Mouse (Mus musculus): ENCODE results near the gene Suz12. TPM values are rescaled to one million over a fixed set of nuclear protein-coding genes. Genes with fewer than 3 reads are reported as not detected.

Suz12 gene
- polyA plus RNA-seq, 1 experiment: 5.9 TPM

DNA sequence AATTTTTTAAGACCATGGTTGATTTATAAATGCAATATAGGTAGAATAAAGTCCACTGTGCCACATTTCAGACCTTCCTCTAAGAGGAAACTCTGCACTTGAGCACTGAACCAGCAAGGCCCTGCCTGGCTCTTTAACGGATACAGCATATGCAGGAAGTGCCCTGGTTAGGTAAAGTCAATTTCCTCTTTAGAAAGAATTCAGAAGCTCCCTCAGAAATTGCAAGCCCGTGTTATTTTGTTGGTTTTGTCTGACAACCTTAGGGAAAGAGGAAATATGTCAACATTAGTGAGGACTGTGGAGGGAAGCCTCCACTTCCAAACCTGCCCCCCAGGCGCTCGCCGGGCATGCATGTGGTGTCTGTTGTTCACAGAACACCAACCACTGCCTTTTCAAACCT, 74.7 kb downstream of the Suz12 start:
- WGBS: 56% methylated on average over 5 of the region's 5 CpGs
- no peak for DNase-seq (ENCODE audit: low read depth, low spot score)

DNA sequence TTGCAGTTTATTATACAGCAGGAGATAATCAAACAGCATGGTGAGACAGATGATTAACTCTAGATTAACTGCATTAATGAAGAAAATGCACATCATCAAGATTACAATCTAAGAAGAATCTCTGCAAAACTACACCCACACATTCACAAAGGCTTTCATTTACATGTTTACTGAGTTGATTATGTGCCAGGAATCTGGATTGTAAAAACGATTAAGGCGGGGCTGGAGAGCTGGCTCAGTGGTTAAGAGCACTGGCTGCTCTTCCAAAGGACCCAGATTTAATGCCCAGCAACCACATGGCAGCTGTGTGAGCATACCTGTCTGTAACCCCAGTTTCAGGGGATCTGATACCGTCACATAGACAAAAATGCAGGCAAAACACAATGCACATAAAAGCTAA, 76.9 kb downstream of the Suz12 start:
- DNase-seq (ENCODE audit: low read depth, low spot score): peak; percentile 53
- 10% methylated on average over 3 of the region's 3 CpGs for WGBS

- WGBS: 86% methylated on average over 2 of the region's 2 CpGs
- no peak for DNase-seq (ENCODE audit: low read depth, low spot score)
These were observed 78.1 kb downstream of the Suz12 start for GRCm38 (mm10) chr11:80071039-80071438.

DNA sequence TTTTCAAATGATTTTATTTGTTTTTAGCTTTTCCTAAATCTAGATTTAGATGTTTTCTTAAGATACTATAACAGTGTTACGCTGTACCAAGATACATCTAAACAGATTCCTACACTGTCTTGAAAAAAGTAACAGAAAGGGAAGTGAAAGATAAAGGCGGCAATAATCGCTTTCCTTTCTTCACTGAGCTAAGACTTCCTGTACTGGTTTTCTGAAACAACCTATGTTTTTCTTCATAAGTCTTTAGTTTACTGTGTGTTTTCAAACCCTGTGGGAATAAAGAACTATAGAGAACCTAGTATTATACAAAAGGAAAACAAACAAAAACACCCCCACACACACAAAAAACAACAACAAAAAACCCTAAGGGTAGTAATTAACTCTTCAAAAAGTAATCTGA, 79.5 kb downstream of the Suz12 start:
- DNase-seq (ENCODE audit: low read depth, low spot score): no peak
- 80% methylated on average over 3 of the region's 3 CpGs for WGBS

GRCm38 (mm10) chr11:80075608-80076277, 82.8 kb downstream of the Suz12 start:
- no peak for DNase-seq (ENCODE audit: low read depth, low spot score)
- 87% methylated on average over 5 of the region's 5 CpGs for WGBS

DNA sequence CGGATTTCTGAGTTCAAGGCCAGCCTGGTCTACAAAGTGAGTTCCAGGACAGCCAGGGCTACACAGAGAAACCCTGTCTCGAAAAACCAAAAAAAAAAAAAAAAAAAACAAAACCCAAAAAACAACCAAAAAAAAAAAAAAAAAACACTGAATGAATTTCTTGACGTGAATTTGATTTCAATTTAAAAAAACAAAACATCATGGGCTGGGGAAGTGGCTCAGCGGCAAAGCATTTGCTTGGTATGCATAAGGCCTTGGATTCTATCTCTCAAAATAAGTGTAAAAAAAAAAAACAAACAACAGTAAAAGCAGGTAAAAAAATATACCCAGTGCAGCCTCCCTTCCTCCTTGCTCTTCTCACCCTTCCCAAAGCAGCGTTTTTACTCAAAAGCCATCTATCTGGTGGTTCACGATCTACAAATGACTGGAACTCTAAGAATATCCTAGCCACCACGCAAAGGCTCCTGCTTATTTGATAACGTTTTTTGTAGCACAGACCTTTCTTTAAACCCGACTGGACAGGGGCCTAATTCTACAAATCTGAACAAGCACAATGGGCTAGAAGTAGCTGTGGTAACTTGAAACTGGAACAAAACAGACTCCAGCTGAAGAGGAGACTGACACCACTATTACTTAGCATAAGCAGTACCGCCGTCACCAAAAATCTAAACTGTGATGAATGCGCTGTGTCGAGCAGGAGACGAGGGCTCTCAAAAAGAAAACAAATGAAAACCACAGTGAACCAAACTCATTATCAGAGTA, 85.1 kb downstream of the Suz12 start:
- 83% methylated on average over 14 of the region's 14 CpGs for WGBS

GRCm38 (mm10) chr11:80078831-80079230, 85.9 kb downstream of the Suz12 start:
- no peak for DNase-seq (ENCODE audit: low read depth, low spot score)
- 21% methylated on average over 1 of the region's 1 CpGs for WGBS

More for the DNA sequence above, 85.1 kb downstream of the Suz12 start:
- DNase-seq (ENCODE audit: low read depth, low spot score): no peak

DNA sequence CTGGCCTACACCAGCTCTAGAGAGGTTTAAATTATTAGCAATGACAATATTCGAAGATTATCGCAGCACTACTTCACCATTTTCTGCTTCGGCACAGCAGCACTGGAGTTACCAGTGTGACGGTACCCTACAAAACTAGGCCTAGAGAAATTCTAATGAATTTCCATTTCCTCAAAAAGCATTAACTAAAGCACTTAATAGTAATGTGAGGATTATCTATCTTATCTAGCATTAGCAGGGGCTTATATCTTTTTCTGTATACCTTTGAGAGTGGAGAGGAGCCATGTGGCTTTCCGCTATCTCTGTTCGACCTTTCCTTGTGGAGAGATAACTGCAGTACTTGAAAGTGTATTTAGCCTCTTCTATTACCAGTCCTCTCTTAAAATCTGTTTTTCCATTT, 86.8 kb downstream of the Suz12 start:
- WGBS: 74% methylated on average over 6 of the region's 6 CpGs

GRCm38 (mm10) chr11:80080381-80080825, 87.5 kb downstream of the Suz12 start:
- under 1% methylated on average over 32 of the region's 32 CpGs for WGBS
- DNase-seq (ENCODE audit: low read depth, low spot score): no peak

More for the DNA sequence above, 86.8 kb downstream of the Suz12 start:
- no peak for DNase-seq (ENCODE audit: low read depth, low spot score)

DNA sequence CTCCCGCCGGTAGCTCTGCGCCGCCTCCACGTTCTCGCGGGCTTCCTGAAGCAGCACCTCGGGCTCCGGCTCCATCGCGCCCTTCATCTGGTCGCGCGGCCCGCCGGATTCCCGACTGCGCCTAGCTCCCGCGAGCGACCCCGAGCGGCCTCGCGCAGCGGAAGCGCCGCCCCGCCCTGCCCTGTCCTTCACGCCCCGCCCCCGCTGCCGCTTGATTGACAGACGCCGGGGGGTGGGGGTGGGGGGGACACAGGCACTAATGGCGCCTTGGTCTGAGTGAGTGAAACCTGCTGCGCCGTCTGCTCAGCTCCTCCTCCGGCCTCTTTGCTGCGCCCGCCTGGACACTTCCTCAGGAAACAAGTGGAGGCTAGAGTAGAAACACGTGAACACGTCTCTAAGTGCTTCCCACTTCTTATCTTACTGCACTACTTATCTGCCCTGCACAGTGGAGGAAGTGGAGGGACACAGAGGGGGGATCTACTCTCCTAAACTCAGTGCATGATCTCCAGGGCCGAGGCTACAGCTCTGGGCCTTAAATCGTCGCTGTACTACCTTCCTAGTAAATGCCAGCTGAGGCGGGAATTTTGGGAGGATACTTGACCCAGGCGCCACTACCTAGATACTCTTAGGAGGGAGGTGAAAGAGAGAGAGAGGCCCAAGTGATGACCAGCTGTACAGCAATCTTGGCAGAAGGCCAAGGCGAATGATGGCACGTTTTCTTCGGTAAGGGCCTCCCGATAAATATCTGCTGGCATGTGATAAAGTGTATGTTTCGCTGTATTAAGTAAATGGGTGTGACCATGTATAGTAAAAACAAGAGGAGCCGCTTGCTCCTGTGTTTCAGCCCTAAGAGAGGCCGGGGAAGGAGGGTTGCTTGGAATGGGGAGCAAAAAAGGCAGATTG, 88.2 kb downstream of the Suz12 start, which contains the start of gene Crlf3:
Gene Crlf3 (minus strand): TSS at position 166 of the 903 bp plus-strand sequence.
- WGBS: 1% methylated on average over 55 of the region's 55 CpGs

DNA sequence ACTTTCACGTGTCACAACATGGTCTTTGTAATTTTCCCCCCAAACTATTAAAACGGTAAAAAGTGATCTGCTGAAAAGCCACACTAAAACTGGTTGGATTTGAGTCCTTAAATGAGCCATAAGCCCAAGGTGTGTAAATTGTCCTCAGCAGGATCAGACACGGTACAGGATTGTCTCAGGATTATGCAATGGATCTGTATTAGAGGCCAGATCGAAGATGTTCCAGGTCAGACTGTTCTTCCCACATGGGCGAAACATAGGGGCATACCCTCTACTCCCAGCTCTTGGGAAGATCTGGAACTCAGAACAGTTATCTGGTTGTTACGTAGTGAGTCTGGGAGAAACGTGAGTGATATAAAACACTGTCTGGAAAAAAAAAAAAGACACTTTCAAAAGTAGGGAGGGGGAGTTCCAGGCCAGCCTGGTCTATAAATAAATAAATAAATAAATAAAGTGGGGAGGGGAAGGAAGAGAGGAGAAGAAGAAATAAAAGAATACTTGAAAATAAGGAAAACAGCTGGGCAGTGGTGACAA, 88.9 kb downstream of the Suz12 start:
- DNase-seq (ENCODE audit: low read depth, low spot score): no peak
- 72% methylated on average over 7 of the region's 7 CpGs for WGBS

More for the DNA sequence above, 88.2 kb downstream of the Suz12 start, which contains the start of gene Crlf3:
- DNase-seq (ENCODE audit: low read depth, low spot score): peak; percentile 60

Other genes with a start within 250 kb of the Suz12 start
- gene Utp6, start 30.7 kb upstream of the Suz12 start, polyA plus RNA-seq (2012; rRNA removed): 4.2 and 5.4 TPM in 2 replicates
- gene Crlf3, start 87.9 kb downstream of the Suz12 start, polyA plus RNA-seq (2012; rRNA removed): 9.9 and 12.1 TPM in 2 replicates
- 0.83 and 1.2 TPM in 2 replicates for gene Atad5, start 96.3 kb downstream of the Suz12 start, polyA plus RNA-seq (2012; rRNA removed)
- gene Tefm, start 149.1 kb downstream of the Suz12 start, polyA plus RNA-seq (2012; rRNA removed): 3.9 and 4.5 TPM in 2 replicates
- gene Adap2, start 161.0 kb downstream of the Suz12 start, polyA plus RNA-seq (2012; rRNA removed): 6.4 and 15.3 TPM in 2 replicates
- gene Rnf135, start 190.7 kb downstream of the Suz12 start, polyA plus RNA-seq (2012; rRNA removed): 4.8 and 5.7 TPM in 2 replicates
- 8.0 and 9.9 TPM in 2 replicates for gene Rhot1, start 215.9 kb downstream of the Suz12 start, polyA plus RNA-seq (2012; rRNA removed)

All from large intestine, adult 2 months (tissue).